18 mouse cellular contexts compared by ENCODE assay signal in the genomic region with DNA sequence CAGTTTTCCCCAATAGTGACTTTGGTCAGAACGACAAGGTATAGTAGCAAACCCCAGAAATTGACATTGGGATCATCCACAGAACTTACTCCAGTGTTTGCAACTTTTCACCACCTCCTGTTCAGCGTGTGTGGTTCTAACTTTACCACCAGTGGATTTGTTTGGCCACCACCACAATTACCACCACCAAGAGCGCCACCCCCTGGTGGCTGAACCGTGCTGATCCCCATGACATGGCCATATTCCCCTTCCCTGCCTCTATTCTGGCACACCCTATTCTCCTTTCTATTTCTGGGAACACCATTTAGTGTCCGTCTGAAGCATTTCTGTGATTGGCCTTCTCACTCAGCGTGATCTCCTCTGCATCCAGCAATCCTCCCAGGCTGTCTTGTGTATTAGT. TPM values are rescaled to one million over a fixed set of nuclear protein-coding genes. Genes with fewer than 3 reads are reported as not detected.
A peak's percentile ranks its signal among the peaks of the same experiment; 100 is the strongest.
DNase-seq lines count a peak whose midpoint lies in the region; TF ChIP-seq lines count a peak whose summit lies in the region.
"Had no signal": no experiment of that assay in that cellular context is flagged by ENCODE, and none has a peak within 500 bp of the region (broad histone marks: within the 10 kb centered on the region; RNA-seq: fewer than 3 reads in every experiment).

No protein-coding gene starts in this region.

- H3K4me3 ChIP-seq in liver, adult 2 months (ENCODE audit: insufficient read depth, low read depth, low read length), result no peak overlapping the region
- H3K4me3 ChIP-seq: embryonic facial prominence, embryonic 13.5 days; limb, embryonic 10.5 days; midbrain, embryonic 10.5 days; stomach, embryonic 15.5 days had no signal

- peak; percentile 74 for TF ChIP-seq CTCF in liver, adult 2 months (IDR thresholded peaks at IDR 0.05; ENCODE audit: low read depth, low read length)

- DNase-seq in adrenal gland, postnatal 25 days, result peak; percentile 42
- DNase-seq in adrenal gland, adult 18-20 months (ENCODE audit: low spot score in 2 of 2), result no peak
- no peak for DNase-seq in liver, adult 2 months (ENCODE audit: extremely low read depth, low read depth, low spot score)
- DNase-seq in liver, result no peak
- DNase-seq in 416B (ENCODE audit: low read depth), result peak; percentile 19
- peak; percentile 15 for DNase-seq in ZHBTc4 (ENCODE audit: low read depth, low spot score)
- DNase-seq in right cerebral cortex, postnatal 10 days (ENCODE audit: low spot score in 2 of 2), result no peak
- no peak for DNase-seq in layer of hippocampus, adult 9-11 months
- DNase-seq: cerebellum, adult 11-12 months; kidney, postnatal 10 days; right cerebral cortex, postnatal 4 days had no signal

- H3K27me3 ChIP-seq in liver, adult 2 months (ENCODE audit: control insufficient read depth, insufficient read depth, low read length), result no peaks in the 10 kb centered on the region
- H3K27me3 ChIP-seq: embryonic facial prominence, embryonic 13.5 days; stomach, embryonic 15.5 days had no signal

- 53% methylated on average over 6 of the region's 6 CpGs for WGBS in liver, adult 2 months

- peaks cover 60% of the 10 kb centered on the region for H3K36me3 ChIP-seq in liver, adult 2 months (ENCODE audit: control insufficient read depth, insufficient read depth, low read length)
- H3K36me3 ChIP-seq: embryonic facial prominence, embryonic 13.5 days; limb, embryonic 10.5 days; midbrain, embryonic 10.5 days; stomach, embryonic 15.5 days had no signal

- H3K79me2 ChIP-seq in liver, adult 2 months (ENCODE audit: control insufficient read depth, insufficient read depth, low read length), result peaks cover 16% of the 10 kb centered on the region; the same call in 1 of the 2 replicates

- H3K27ac ChIP-seq in liver, adult 2 months (replicated peaks; ENCODE audit: insufficient read depth, low read depth, low read length), result no peak overlapping the region
- H3K27ac ChIP-seq: embryonic facial prominence, embryonic 13.5 days; limb, embryonic 10.5 days; midbrain, embryonic 10.5 days; stomach, embryonic 15.5 days had no signal

- H3K9ac ChIP-seq in liver, adult 2 months (ENCODE audit: low read depth, low read length), result no peak overlapping the region
- H3K9ac ChIP-seq: embryonic facial prominence, embryonic 13.5 days; stomach, embryonic 15.5 days had no signal

- H3K4me1 ChIP-seq in liver, adult 2 months (ENCODE audit: control insufficient read depth, insufficient read depth, low read length), result peaks cover 1% of the 10 kb centered on the region; the same call in 1 of the 2 replicates
- H3K4me1 ChIP-seq: embryonic facial prominence, embryonic 13.5 days; limb, embryonic 10.5 days; midbrain, embryonic 10.5 days; stomach, embryonic 15.5 days had no signal

- no peak for TF ChIP-seq POLR2A in liver, adult 2 months (IDR thresholded peaks at IDR 0.05; ENCODE audit: extremely low read depth, insufficient read depth, low read length)

RNA-seq across cellular contexts. Expression of a gene that starts 19.1 kb away (rescaled TPM):
- 1.4 and 2.3 TPM in 2 replicates for total RNA-seq in adrenal gland, postnatal 25 days (2021)
- total RNA-seq in adrenal gland, adult 18-20 months (2021), result 1 to 10 TPM in 1 of 2 experiments, under 1 TPM in 1; 0.83 to 6.6 TPM
- total RNA-seq in liver, adult 2 months (2014; rRNA removed), result 159 and 178 TPM in 2 replicates
- 264 and 272 TPM in 2 replicates for polyA plus RNA-seq in liver, adult 2 months (2012; rRNA removed)
- polyA plus RNA-seq: Patski had no signal

RNA-seq across cellular contexts. Expression of a gene that starts 23.8 kb away (rescaled TPM):
- total RNA-seq in adrenal gland, postnatal 25 days (2021), result 0.36 and 1.1 TPM in 2 replicates
- under 1 TPM; 0.13 to 0.58 TPM for total RNA-seq in adrenal gland, adult 18-20 months (2021)
- 80.5 and 86.8 TPM in 2 replicates for total RNA-seq in liver, adult 2 months (2014; rRNA removed)
- polyA plus RNA-seq in liver, adult 2 months (2012; rRNA removed), result 150 and 172 TPM in 2 replicates
- polyA plus RNA-seq: embryonic facial prominence, embryonic 13.5 days; heart, embryonic 16.5 days; lung, embryonic 16.5 days; midbrain, embryonic 10.5 days had no signal

Comparison
In these comparisons a context has a peak if more than half of its experiments do, and no peak if none do; other contexts are left out.
1. DNase-seq: peak in adrenal gland, postnatal 25 days (single experiment), 416B (single experiment) and ZHBTc4 (single experiment); none in adrenal gland, adult 18-20 months (0 of 2), liver, adult 2 months (single experiment), liver (single experiment), right cerebral cortex, postnatal 10 days (0 of 2) and layer of hippocampus, adult 9-11 months (single experiment).
2. RNA of a gene that starts 19.1 kb away (total RNA-seq): 159 to 178 TPM in liver, adult 2 months; 0.83 to 6.6 TPM in adrenal gland, adult 18-20 months and 1.4 to 2.3 TPM in adrenal gland, postnatal 25 days; every median in the first group is over 10 times any median in the second.
3. RNA of a gene that starts 23.8 kb away (total RNA-seq): 80.5 to 86.8 TPM in liver, adult 2 months; 0.13 to 0.58 TPM in adrenal gland, adult 18-20 months and 0.36 to 1.1 TPM in adrenal gland, postnatal 25 days; every median in the first group is over 10 times any median in the second.